Mouse (Mus musculus) cerebellum, adult 9-11 months (tissue): ENCODE results near the gene Tmem268.

Source experiments
- DNase-seq: peaks from one replicate; pipeline ENCODE4 v3.0.0; 2022

Tmem268 gene

DNA sequence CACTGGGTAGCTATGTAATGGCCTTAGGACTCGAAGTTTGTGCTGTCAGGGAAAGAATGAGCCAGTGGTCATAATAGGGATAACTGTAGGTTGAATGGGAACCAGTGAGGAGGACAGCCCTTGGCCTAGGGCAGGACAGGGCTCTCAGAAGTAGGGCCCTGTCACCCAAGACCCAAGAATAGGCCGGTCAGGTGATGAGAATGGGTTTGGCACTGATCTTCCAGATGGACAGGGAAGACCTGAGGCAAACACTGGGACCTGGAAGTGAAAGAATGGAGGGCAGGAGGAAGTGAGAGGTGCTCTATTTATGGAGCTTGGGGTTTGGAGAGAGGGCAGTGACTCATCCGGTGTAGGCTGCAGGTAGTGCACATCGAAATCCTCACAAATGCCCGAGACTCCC, 1.9 kb upstream of the Tmem268 start:
- no peak for DNase-seq

DNA sequence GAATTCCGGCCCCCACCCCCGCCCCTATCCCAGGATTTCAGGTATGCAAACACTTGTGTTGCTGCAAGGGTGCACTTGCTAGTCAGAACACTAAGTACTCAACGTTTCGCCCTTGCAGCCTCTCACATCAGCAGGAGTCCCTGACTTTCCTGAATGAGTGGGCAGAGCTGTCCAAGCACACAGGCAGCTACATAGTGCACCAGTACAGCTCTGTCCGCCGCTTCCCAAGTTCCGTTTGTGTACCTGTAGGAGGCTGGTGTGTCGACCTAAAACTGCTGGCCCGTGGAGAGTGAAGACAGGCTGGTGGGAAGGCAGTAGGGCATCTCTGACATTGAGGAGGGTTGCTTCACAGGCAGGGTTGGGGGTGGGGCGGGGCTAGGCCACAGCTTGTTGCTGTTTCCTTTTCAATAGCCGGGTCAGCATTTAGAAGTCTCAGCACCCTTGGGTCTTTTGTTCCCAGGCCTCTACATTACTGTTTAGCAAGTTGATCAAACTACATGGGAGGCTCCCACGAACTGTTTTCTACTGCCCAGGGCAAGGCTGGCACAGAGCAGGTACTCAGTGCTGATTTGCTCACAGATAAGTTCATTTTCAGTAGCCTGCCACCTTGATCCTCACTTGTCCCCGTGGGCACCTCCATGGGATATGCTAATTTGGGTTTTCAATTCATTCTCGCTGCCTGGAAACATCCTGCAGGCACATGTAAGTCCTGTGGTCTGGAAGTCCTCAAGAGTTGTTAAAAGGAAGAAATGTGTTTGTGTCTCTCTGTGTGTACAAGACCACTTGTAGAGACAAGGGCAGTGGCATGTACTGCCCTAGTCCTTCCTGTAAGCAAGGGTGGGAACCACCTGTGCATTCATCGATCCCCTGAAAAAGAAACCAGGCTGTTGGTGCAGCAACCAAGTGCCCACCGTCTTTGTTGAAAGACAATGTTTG, 1.2 kb upstream of the Tmem268 start:
- no peak for DNase-seq

DNA sequence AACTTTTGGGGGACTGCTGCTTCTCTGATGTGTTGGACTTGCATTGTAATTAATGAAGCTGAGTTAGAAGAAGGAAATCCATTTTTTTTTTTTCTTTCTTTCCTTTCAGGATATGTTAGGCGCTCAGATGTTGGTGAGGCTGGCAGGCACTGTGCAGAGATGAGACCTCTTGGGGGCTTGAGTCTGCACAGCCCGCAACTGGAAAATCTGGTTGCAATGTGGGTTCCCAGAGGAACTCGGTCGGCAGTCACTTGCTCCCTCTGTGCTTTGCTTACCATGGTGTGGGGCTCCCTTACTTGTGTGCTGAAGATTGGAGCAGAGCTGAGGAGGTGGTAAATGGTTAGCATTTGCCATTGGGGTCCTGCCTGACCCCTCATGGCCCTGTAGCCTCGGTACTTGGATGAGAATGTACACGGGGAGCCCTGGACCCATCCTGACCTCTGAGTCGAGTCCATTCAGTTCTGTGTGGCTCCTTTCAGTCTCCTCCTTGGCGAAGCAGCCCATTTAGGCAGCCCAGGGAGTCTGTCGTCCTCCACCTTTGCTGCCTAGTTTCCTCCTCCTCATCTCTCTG, 631 bp downstream of the Tmem268 start:
- DNase-seq, result peak; percentile 34

DNA sequence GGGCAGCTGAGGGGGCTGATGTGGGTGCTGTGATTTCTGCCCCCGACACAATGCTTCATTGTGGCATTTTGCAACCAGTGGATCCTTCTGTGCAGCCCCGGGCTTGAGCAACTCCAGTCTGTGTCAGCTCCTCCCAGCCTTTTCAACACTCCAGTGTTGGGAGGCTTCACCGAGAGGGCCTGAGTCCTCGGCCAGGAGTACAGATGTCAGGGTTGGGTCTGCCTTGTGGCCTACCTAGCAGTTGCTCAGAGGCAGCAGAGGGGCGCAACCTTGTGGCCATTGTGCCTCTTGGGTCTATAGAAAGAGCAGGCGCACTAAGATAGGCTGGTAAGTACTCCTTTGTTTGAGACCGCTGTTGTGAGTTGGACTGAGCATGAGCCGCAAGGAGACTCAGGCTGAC, 1.5 kb downstream of the Tmem268 start:
- DNase-seq, result no peak

GRCm38 (mm10) chr4:63561861-63562675, 3.5 kb downstream of the Tmem268 start:
- DNase-seq, result no peak

- DNase-seq, result no peak
These were observed 4.2 kb downstream of the Tmem268 start for GRCm38 (mm10) chr4:63562742-63563141.

- no peak for DNase-seq
These were observed 9.3 kb downstream of the Tmem268 start for GRCm38 (mm10) chr4:63567712-63568390.

- DNase-seq, result no peak
These were observed 10.7 kb downstream of the Tmem268 start for GRCm38 (mm10) chr4:63569322-63569721.

DNA sequence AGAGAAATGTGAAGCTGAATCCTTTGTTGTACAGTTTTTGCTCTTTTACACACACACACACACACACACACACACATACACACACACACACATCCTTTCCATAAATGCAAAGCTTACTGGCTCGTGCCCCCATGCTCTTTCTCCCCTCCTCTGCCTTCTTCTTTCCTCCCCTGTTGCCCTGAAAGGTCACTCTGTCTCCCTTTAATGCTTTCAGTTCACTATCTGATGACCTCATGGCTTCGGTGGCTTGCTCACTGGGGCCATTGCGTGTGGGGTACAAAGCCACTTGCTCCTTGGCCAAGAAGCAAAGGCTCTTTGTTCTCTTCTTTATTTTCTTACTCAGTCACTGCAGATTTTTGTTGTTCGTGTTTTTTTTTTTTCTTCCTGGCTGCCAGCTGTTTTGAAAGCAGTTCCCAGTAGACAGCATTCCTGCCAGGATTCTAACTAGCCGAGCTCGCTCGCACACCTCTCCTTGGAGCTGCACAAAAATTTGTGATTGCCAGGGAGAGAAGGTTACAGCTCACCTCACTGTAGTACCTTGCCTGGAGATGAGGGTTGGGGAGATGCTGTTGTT, 11.7 kb downstream of the Tmem268 start:
- DNase-seq, result no peak

- DNase-seq, result no peak
These were observed 14.0 kb downstream of the Tmem268 start for GRCm38 (mm10) chr4:63572621-63573020.

GRCm38 (mm10) chr4:63579649-63580048, 21.1 kb downstream of the Tmem268 start:
- DNase-seq, result no peak

GRCm38 (mm10) chr4:63580078-63580477, 21.5 kb downstream of the Tmem268 start:
- DNase-seq, result no peak

DNA sequence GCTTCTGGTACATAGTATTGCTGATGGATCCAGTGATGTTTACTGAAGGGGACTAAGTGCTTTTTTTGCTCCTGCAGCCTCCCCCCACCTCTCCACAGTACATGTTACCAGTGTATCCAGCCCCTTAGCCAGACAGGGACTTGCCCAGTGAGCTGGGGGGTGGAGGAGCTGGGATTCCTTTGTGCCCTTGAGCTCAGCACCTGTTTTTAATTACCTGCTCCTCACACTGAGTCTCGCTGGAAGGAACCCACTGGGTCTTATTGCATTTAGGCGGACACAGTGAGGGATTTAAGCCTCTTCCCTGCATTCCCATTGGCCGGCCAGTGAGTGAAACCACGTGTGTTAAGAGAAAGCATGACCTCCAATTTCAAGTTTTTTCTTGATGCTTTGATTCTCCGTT, 24.0 kb downstream of the Tmem268 start:
- no peak for DNase-seq

DNA sequence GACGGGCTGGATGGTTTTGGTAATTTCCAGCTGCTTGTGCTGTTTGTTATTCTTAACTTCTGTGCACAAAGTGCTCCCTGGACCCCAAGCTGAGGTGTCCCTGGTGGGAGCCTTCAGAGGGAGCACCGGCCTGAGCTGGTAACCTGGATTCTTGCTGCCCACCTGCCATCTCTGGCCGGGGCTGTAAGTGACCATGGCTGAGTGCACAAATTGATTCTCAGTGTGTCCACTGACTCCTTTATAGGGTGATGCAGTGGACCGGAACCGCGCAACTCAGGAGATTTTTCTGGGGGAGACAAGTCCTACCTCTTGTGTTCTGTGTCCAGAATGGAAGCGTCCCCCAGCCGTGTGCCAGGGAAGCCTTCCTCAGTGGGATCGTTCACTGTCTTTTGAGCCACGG, 26.6 kb downstream of the Tmem268 start:
- no peak for DNase-seq

- no peak for DNase-seq
These were observed 27.7 kb downstream of the Tmem268 start for GRCm38 (mm10) chr4:63586240-63586639.

- DNase-seq, result no peak
These were observed 31.4 kb downstream of the Tmem268 start for GRCm38 (mm10) chr4:63589987-63590386.

DNA sequence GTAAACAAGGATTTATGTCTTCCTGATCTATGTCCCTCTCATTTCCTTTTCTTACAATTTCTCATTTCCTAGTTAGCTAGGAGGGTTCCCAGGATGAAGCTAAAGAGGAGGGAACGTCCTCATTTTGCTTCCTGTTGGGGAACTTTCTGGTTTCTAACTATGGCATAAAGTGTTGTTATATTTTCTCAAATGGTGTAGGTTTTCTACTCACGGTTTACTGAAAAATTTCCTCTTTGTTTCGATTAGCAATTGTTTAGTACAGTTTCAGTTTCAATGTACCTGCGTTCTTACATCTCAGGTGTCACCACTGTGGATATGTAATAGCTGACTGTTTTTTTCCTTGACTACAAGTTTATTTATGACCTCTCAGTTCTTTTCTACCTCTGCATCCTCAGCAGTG, 32.0 kb downstream of the Tmem268 start:
- no peak for DNase-seq

- DNase-seq, result no peak
These were observed 36.0 kb downstream of the Tmem268 start for GRCm38 (mm10) chr4:63594459-63595110.

DNA sequence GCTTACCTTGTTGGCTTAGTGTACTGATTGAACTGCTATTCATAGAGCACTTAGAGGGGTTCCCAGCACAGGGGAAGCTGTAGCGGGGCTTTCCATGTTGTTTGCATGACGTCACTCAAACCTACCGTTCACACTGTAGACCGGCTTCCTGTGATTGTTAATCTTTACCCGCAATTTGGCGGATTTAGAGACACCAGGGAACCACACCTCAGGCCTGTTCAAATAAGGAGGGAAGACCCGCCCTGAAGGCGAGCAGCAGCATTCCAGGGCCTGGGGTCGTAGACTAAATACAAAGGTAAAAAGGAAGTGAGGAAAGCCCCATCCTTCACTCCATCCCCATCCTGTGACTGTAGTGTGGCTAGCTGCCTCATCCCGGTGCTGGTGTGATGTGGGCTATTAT, 36.7 kb downstream of the Tmem268 start:
- no peak for DNase-seq

DNA sequence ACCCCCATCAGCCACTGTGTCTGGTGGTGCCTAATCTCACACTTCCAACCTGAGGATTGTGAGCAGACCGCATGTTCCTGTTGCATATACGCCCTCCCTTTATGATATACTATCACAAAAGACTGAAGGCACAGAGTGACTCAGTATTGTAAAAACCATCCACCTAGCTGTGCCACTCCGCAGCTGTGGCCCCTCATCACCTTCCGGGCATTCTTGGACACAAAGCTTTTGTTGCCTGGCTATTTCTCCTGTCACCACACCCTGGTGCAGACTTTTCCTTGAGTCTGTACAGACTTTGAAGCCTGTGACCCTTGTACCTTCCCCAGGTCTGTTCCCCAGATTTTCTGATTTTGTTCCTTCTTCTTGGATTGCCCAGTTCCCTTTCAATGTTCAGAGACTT, 37.4 kb downstream of the Tmem268 start:
- no peak for DNase-seq

- DNase-seq, result no peak
These were observed 42.2 kb downstream of the Tmem268 start for GRCm38 (mm10) chr4:63600786-63601185.

- DNase-seq, result no peak
These were observed 42.7 kb downstream of the Tmem268 start for GRCm38 (mm10) chr4:63601263-63601662.
